Mouse (Mus musculus): ENCODE measurements around the gene Ak2. TPM values are rescaled to one million over a fixed set of nuclear protein-coding genes. Genes with fewer than 3 reads are reported as not detected.

Ak2 gene
- total RNA-seq, 2 experiments from 2014 or later, result 27.8 to 31.3 TPM

- no peak for DNase-seq
- H3K4me3 ChIP-seq, result no peak overlapping the region
- intact Hi-C loops (cut with DNase I), result no loop called here
- peak overlapping the region; percentile 12; the same call in 1 of the 2 replicates for H3K27ac ChIP-seq
- TF ChIP-seq CTCF (IDR thresholded peaks at IDR 0.05), result no peak
Measured at GRCm38 (mm10) chr4:128980890-128981832, 10.6 kb upstream of the Ak2 start.

GRCm38 (mm10) chr4:128981833-128982180 lies 10.0 kb upstream of the Ak2 start:
- H3K4me3 ChIP-seq, result no peak overlapping the region
- no peak for TF ChIP-seq CTCF (IDR thresholded peaks at IDR 0.05)
- intact Hi-C loops (cut with DNase I), result no loop called here
- DNase-seq, result no peak
- peak overlapping the region; percentile 12; the same call in 1 of the 2 replicates for H3K27ac ChIP-seq

- DNase-seq, result no peak
- H3K27ac ChIP-seq, result no peak overlapping the region
- intact Hi-C loops (cut with DNase I), result no loop called here
- no peak for TF ChIP-seq CTCF (IDR thresholded peaks at IDR 0.05)
- H3K4me3 ChIP-seq, result no peak overlapping the region
Measured at GRCm38 (mm10) chr4:128983151-128983550, 8.6 kb upstream of the Ak2 start.

- no peak for TF ChIP-seq CTCF (IDR thresholded peaks at IDR 0.05)
- no peak for DNase-seq
- intact Hi-C loops (cut with DNase I), result no loop called here
- peak overlapping the region; percentile 10; the same call in 1 of the 2 replicates for H3K27ac ChIP-seq
- H3K4me3 ChIP-seq, result no peak overlapping the region
Measured at GRCm38 (mm10) chr4:128983656-128984055, 8.1 kb upstream of the Ak2 start.

- 0 out of 2 replicates have a peak overlapping the region, but pooled peaks have one; percentile 16 for H3K27ac ChIP-seq
- DNase-seq, result no peak
- intact Hi-C loops (cut with DNase I), result no loop called here
- no peak overlapping the region for H3K4me3 ChIP-seq
- TF ChIP-seq CTCF (IDR thresholded peaks at IDR 0.05), result no peak
Measured at GRCm38 (mm10) chr4:128984600-128984999, 7.2 kb upstream of the Ak2 start.

GRCm38 (mm10) chr4:128988911-128989310 lies 2.8 kb upstream of the Ak2 start:
- DNase-seq, result no peak
- no peak for TF ChIP-seq CTCF (IDR thresholded peaks at IDR 0.05)
- Histone ChIP-seq H3K27ac (no peak overlapping the region), H3K4me3 (no peak overlapping the region)
- intact Hi-C loops (cut with DNase I), result no loop called here

GRCm38 (mm10) chr4:128989678-128990077 lies 2.1 kb upstream of the Ak2 start:
- H3K4me3 ChIP-seq, result no peak overlapping the region
- DNase-seq, result no peak
- intact Hi-C loops (cut with DNase I), result loop anchor here (5.0 kb wide), 1 partner anchor 58 kb away; no protein-coding TSS in a partner anchor
- TF ChIP-seq CTCF (IDR thresholded peaks at IDR 0.05), result no peak
- no peak overlapping the region for H3K27ac ChIP-seq

- H3K4me3 ChIP-seq, result no peak overlapping the region
- no peak overlapping the region for H3K27ac ChIP-seq
- intact Hi-C loops (cut with DNase I), result loop anchor here (5.0 kb wide), 1 partner anchor 55 kb away; no protein-coding TSS in a partner anchor
- DNase-seq, result no peak
- TF ChIP-seq CTCF (IDR thresholded peaks at IDR 0.05), result no peak
Measured at GRCm38 (mm10) chr4:128992176-128992575, 418 bp downstream of the Ak2 start.

- peak; percentile 94 for DNase-seq
- Histone ChIP-seq H3K4me3 (peak overlapping the region; percentile 97), H3K27ac (peak overlapping the region; percentile 82)
- intact Hi-C loops (cut with DNase I), result loop anchor here (5.0 kb wide), 1 partner anchor 54 kb away; no protein-coding TSS in a partner anchor
- TF ChIP-seq CTCF (IDR thresholded peaks at IDR 0.05), result no peak
Measured at GRCm38 (mm10) chr4:128993025-128993662, 1.4 kb downstream of the Ak2 start.

- H3K27ac ChIP-seq, result peak overlapping the region; percentile 82
- H3K4me3 ChIP-seq, result peak overlapping the region; percentile 97
- intact Hi-C loops (cut with DNase I), result loop anchor here (5.0 kb wide), 1 partner anchor 54 kb away; no protein-coding TSS in a partner anchor
- no peak for TF ChIP-seq CTCF (IDR thresholded peaks at IDR 0.05)
- no peak for DNase-seq
Measured at GRCm38 (mm10) chr4:128993675-128994074, 1.9 kb downstream of the Ak2 start.

- no peak overlapping the region for H3K27ac ChIP-seq
- no peak for TF ChIP-seq CTCF (IDR thresholded peaks at IDR 0.05)
- intact Hi-C loops (cut with DNase I), result no loop called here
- no peak for DNase-seq
- H3K4me3 ChIP-seq, result no peak overlapping the region
Measured at GRCm38 (mm10) chr4:128995238-128995637, 3.5 kb downstream of the Ak2 start.

- no peak for TF ChIP-seq CTCF (IDR thresholded peaks at IDR 0.05)
- intact Hi-C loops (cut with DNase I), result no loop called here
- H3K27ac ChIP-seq, result no peak overlapping the region
Measured at GRCm38 (mm10) chr4:128997258-128997657, 5.5 kb downstream of the Ak2 start.

GRCm38 (mm10) chr4:128998401-128998800 lies 6.6 kb downstream of the Ak2 start:
- intact Hi-C loops (cut with DNase I), result no loop called here
- DNase-seq, result no peak
- no peak for TF ChIP-seq CTCF (IDR thresholded peaks at IDR 0.05)

More at GRCm38 (mm10) chr4:128997258-128997657, 5.5 kb downstream of the Ak2 start:
- no peak overlapping the region for H3K4me3 ChIP-seq
- DNase-seq, result no peak

More at GRCm38 (mm10) chr4:128998401-128998800, 6.6 kb downstream of the Ak2 start:
- Histone ChIP-seq H3K27ac (no peak overlapping the region), H3K4me3 (no peak overlapping the region)
